Mouse (Mus musculus) left cerebral cortex, postnatal 14 days (tissue): ENCODE data around the gene Kdm4a. TPM values are rescaled to one million over a fixed set of nuclear protein-coding genes. Genes with fewer than 3 reads are reported as not detected.

ENCODE experiments used
- DNase-seq, 2 experiments: peaks; one replicate each; pipeline ENCODE4 v3.0.0; 2021 to 2022; ENCODE audit warnings: low spot score in 2 of 2, mixed read lengths in 1 of 2
- intact Hi-C: fragments of 180-260 bp; cut with DNase I; formaldehyde crosslinking; loops from one replicate; pipeline ENCODE4 v1.15.1; 2025
- long read RNA-seq, 2 experiments: library from polyadenylated mRNA; stranded (forward); transcript quantifications; one replicate each; pipeline ENCODE4 v2.0.0; 2021
- total RNA-seq, 2 experiments: library from RNA; stranded (reverse); gene quantifications; 2 replicates each; pipeline ENCODE4 v1.2.3; 2021

Gene Kdm4a
- 10 to 100 TPM; 46.2 to 49.5 TPM for total RNA-seq
- long read RNA-seq, experiment 1, partial matches to known transcripts, result 0 of 2 reads
- long read RNA-seq, experiment 1, other reads (novel, unspliced or antisense), result 2 of 2 reads
- long read RNA-seq, experiment 2, partial matches to known transcripts, result 2 of 3 reads
- long read RNA-seq, experiment 2, other reads (novel, unspliced or antisense), result 1 of 3 reads

GRCm38 (mm10) chr4:118179467-118180300 is at the start of gene Kdm4a:
Gene Kdm4a (minus strand): TSS chr4:118180043.
- DNase-seq, result peak; percentile 95 to 98
- intact Hi-C loops, result no loop called here

GRCm38 (mm10) chr4:118229035-118229770 is 49.4 kb upstream of the Kdm4a start:
- DNase-seq, result no peak
- intact Hi-C loops, result no loop called here

DNA sequence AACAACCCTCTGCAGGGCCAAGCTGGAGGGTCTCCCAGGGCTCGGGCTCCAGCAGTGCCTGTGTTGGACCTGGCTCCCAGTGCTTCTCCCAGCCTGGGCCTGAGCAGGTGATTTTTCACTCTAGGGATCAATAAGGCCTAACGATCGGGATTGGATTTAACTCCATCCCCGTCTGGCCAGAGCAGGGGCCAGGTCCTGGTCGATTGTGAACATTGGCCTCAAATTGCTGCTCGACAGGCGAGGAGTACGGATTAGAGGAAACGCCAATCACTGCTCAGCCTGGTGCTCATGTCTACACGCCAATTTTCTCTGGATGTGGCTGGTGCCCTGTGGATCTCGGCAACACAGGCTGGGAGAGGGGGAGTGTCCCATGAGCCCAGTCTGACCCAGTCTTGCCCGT is 47.6 kb upstream of the Kdm4a start:
- intact Hi-C loops, result no loop called here
- no peak for DNase-seq

GRCm38 (mm10) chr4:118221261-118221660 is 41.4 kb upstream of the Kdm4a start:
- intact Hi-C loops, result no loop called here
- no peak for DNase-seq

DNA sequence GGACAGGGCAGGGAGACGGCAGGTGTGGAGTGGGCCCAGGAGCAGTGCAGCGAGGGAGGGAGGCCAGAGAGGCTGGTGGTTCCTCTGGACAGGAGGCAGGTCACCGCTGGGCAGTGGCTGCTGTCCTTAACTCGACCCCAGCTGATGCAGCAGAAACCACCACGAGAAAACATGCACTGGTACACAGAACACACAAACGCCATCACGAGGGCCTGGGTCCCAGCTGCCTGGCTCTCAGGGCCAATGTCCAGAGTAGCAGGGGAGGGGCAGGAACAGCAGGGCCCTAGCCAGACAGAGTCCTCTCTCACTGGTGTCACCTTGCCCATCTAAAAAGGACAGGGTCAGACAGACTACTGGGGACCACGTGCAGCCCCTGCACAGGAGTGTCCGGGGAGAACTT is 40.9 kb upstream of the Kdm4a start:
- intact Hi-C loops, result no loop called here
- no peak for DNase-seq

DNA sequence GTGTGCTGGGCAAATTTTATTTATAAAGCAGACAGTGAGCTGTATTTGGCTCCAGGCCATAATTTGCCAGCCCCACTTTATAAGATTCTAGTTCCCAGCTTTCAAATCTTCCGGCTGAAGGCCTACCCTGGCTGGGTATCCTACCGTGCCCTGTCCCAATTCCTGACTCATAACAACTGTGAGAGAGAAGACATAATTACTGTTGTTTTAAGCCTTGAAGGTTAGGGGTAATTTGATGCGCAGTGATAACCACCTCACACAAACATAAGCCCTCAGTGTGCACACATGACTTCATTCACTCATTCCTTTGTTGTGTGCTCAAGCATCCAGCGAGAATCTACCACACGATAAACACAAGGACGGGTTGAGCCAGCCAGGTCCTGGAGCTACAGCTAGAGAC is 39.6 kb upstream of the Kdm4a start:
- intact Hi-C loops, result loop anchor here (10.0 kb wide), 1 partner anchor 355 kb away; no protein-coding TSS in a partner anchor

DNA sequence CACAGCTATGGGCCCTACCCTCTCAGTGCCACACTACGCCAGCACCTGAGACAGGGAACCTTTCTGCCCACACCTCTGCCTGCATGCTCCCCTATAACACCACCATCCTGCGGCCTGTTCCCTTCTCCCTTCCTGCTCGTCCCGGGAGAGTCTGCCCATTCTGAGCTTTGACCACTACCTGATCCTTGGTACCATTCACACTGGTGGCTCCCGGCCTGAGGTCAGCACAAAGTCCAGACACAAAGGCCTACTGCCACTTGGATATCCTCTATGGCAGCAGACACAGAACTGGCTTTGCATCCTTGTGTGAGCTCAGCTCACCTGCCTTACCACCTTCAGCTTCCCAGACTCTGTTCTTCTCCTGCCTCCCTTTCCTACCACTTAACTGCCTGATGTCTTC is 38.7 kb upstream of the Kdm4a start:
- no peak for DNase-seq
- intact Hi-C loops, result loop anchor here (10.0 kb wide), 1 partner anchor 356 kb away; no protein-coding TSS in a partner anchor

More for the DNA sequence above, 39.6 kb upstream of the Kdm4a start:
- no peak for DNase-seq

- peak; percentile 49 to 72 for DNase-seq
- intact Hi-C loops, result loop anchor here (1.0 to 10.0 kb wide), 2 partner anchors 76 to 358 kb away; no protein-coding TSS in a partner anchor
Measured at GRCm38 (mm10) chr4:118216726-118217595, 37.1 kb upstream of the Kdm4a start.

GRCm38 (mm10) chr4:118214891-118215290 is 35.0 kb upstream of the Kdm4a start:
- no peak for DNase-seq
- intact Hi-C loops, result loop anchor here (10.0 kb wide), 1 partner anchor 360 kb away; no protein-coding TSS in a partner anchor

- intact Hi-C loops, result no loop called here
- DNase-seq, result no peak
Measured at GRCm38 (mm10) chr4:118206918-118207640, 27.2 kb upstream of the Kdm4a start.

DNA sequence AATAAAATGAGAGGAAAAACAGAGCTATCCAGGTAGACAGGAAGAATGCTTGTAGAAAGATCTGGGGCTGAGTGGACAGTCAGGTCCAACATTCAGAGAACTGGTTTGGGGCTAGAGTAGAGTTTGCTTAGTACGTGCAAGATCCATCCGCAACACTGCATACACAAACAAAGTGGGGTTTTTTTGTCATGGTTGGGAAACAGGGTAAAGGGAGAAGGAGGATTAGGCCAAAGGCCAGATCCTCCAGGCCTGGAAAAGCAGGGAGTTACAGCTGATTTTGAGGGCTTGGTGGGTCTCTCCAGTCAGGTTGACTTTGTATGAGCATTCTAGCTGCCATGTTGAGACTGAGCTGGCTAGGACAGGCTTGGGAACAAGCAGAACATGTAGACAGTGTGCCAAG is 26.1 kb upstream of the Kdm4a start:
- DNase-seq, result no peak
- intact Hi-C loops, result no loop called here

- DNase-seq, result no peak
- intact Hi-C loops, result no loop called here
Measured at GRCm38 (mm10) chr4:118199093-118199492, 19.2 kb upstream of the Kdm4a start.

DNA sequence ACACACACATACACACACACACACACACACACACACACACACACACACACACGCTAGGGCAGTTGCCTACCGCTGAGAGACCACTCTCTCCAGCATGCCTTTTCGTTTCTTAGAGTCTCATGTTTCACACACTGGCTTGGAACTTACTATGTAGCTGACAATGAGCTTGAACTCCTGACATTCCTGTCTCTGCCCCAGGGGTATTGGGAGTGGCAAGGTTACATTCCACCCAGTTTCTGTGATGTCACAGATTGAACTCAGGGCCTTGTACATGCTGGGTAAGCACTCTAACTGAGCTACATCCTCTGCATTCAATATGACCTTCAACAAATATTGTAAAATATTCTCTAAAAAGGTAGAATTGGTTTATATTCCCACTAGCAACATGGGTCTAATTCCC is 18.8 kb upstream of the Kdm4a start:
- no peak for DNase-seq
- intact Hi-C loops, result no loop called here

DNA sequence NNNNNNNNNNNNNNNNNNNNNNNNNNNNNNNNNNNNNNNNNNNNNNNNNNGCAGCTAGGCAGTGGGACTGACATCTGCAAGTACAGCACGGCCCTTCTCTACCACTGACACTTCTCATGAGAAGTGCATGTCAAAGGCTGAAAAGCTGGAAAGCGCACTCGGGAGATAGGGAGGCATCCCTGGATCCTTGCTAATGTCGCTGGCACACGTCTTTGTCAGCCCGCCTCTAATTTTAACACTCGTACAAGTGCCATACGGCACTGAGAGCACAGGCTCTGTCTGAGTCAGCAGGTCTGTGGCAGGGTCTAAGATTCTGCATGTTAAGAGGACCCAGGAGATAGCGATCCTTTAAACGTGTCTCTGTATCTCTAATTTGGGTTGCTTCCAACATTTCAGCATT is 16.3 kb upstream of the Kdm4a start:
- intact Hi-C loops, result no loop called here
- peak in 1 of 2 experiments; percentile 30 for DNase-seq

DNA sequence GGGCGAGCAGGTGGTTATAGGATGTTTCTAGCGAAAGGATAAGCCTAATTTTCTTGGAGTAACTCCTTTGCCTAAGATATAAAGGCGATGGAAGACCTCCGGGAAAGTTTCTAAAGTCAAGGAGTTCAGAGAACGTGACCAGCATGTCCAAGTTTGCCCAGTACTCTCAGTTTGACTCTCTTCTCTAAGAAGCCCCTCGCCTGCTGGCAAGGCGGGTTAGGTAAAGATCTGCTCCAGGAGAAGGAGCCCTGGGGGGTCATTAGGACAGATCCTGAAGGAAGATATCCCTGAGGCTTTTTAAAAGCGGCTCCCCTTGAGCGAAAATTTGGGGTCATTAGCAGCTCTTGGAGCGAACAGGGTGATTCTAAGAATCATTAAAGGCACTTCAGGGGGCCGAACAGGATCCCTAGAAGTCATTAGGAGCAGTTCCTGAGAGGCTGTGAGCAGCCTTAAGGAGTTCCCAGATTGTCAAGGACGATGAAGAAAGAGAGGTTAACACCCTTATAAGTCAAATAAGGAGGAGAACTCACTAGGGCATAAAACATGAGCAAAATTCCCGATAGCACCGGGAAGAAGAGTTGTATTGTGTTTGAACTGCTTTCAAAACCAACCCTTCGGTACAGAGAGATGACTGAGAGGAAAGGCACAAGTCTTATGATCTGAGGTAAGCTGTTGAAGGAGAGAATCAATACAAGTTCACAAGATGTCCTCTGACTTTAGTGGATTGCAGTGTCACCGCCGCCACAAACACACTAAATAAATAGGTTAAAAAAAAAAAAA is 648 bp upstream of the Kdm4a start:
- intact Hi-C loops, result no loop called here
- no peak for DNase-seq

DNA sequence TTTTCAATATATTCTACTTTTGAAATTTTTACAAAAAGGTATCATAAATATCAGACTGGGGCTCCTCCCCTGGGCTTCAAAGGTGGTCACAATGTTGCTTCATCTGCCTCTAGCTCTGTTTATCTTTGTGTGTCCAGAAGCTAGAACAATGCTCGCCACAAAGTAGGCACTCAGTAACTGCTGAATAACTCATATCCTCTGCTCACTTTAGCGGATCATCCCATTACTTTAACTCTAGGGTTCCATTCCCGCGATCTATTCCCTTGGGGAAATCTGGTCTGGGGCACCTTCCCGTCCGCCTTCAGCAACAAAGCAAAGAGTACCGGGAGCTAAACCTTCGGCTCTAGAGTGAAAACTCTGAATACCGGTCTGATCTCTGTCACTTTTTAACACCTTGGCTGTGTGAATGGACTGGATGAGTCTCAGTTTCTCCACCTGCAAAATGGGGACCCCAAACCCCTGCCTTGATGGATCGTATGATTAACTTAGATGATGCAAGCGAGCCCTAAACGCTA is 834 bp downstream of the Kdm4a start:
- intact Hi-C loops, result no loop called here
- no peak for DNase-seq

DNA sequence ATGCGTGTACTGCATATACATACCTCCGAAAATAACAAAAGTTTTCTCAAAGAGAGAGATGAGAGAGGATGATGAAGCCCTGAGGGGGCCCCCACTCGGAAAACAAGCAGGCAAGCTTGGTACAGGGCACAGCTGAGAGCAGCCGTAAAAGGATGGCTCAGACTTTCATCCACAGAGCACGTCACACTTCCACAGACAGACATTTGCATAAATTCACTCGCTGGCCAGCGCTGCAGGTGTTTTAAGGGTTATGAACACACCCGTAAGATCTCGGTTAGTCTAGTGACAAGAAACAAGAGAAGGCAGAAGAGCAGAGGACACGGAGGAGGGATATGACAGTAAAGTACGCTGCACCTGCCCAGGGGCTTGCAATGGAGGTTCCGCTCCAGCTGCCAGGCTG is 7.4 kb downstream of the Kdm4a start:
- DNase-seq, result no peak
- intact Hi-C loops, result no loop called here

DNA sequence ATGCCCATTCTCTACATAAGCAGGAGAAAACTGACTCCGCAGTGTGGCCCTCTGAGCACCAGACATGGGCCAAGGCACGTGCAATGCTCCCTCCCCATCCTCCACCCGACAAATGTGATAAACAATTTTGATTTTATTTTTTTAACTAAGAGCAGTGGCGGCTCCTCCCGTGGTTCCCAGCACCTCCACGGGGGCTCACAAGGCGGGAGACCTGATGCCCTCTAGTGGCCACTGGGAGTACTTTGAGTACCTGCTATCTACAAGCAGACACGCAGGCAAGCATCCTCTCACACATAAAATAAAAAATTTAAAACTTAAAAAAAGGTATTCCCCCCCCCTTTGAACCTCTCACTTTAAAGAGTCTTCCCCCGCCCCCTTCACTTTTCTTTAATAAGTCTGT is 8.8 kb downstream of the Kdm4a start:
- intact Hi-C loops, result no loop called here
- no peak for DNase-seq
